Mouse (Mus musculus): Measurements from ENCODE around the gene Ints3.
A peak's percentile ranks its signal among the peaks of the same experiment; 100 is the strongest.

Ints3 gene

DNA sequence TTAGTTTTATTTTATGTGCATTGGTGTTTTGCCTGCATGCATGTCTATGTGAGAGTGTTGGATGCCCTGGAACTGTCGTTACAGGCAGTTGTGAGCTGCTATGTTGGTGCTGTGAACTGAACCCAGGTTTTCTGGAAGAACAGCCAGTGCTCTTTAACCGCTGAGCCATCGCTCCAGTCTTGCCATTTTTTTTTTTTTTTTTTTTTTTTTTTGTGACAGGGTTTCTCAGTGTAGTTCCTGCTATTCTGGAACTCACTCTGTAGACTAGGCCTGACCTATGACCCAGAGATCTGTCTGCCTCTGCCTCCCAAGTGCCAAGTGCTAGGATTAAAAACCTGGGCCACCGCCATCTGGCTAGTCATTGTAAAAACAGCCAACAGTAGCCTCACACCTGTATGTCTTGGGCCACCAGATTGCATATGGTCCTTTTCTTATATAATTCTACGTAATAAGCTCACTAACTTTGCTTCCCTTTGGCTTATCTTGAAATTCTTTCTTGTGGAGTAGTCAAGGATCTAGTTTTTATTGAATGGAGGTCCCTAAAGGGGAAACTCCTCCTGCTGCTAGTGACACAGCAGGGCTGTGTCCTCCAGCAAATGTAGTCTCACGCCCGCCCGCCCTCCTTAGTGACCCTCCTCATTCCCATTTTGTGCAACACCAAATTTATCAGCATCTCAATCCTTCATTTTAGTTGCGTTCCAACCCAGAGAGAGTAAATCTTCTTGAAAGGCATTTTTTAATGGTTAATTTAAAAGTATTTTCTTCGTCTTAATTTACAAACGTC, 12.2 kb upstream of the Ints3 start:
- DNase-seq (ENCODE audit: low spot score): no peak

DNA sequence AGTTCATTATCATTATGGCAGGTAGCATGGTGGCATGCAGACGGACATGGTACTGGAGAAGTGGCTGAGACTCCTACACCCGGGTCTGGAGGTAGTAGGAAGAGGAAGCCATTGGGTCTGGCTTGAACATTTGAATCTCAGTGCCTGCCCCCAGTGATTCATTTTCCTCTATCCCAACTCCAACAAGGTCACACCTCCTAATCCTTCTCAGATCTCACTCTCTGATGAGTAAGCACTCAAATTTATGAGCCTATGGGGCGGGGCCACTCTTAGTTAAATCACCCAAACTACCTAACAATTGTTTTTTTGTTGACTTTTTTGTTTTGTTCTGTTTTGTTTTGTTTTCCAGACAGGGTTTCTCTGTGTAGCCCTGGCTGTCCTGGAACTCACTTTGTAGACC, 10.6 kb upstream of the Ints3 start:
- no peak for DNase-seq (ENCODE audit: low spot score)

- no peak for DNase-seq (ENCODE audit: low spot score)
Observed at GRCm38 (mm10) chr3:90440756-90441155, 7.3 kb upstream of the Ints3 start.

- no peak for DNase-seq (ENCODE audit: low spot score)
Observed at GRCm38 (mm10) chr3:90437131-90437530, 3.7 kb upstream of the Ints3 start.

DNA sequence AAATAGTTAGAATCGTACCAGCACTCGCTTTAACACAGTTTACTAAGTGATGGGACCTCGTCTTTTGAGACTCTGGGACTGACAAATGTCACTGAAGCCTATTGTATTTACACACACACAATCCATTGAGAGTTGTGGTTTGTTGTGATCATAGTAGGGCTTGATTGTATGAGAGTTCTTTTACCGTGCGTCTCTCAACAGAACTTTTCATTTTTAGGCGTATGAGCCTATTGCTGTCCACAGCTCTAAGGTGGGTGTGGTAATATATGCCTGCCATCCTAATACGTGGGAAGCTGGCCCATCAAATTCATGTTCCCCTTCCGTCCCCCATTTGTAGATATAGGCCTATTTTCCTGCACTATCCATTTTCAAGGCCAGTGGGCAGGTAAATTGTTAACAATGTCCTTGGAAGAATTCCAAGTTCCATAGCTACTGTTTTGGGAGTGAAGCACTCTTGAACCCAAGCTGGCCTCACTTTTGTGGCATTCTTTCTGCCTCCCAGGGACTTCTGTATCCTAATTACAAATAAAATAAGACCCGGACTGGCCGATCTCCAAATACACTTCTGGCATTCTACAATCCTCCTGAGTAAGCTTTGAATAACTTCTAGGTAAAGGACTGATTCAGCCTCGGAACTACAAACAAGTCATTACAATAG, 780 bp upstream of the Ints3 start:
- DNase-seq (ENCODE audit: low spot score): no peak

DNA sequence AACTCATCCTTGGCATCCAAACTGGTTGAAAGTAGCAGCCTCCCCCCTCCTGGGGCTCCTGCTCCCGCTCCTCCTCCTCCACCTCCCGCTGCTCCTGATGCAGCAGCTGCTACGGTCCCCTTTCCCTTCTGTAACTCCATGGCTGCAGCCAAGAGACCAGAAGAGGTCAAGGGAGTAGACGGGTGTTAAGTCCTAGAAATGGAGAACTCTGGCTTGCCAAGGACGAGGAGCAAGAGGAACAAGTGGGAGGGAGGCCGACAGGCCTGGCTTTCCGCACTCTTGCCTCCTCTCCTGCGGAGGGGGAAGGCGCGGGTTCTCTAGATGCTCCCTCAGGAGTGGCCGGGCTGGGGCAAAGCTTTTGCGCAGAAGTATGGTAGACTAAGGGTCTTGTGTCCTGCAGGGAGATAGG, 607 bp downstream of the Ints3 start:
- peak; percentile 6 for DNase-seq (ENCODE audit: low spot score)

- DNase-seq (ENCODE audit: low spot score): no peak
Observed at GRCm38 (mm10) chr3:90432348-90432747, 1.1 kb downstream of the Ints3 start.

DNA sequence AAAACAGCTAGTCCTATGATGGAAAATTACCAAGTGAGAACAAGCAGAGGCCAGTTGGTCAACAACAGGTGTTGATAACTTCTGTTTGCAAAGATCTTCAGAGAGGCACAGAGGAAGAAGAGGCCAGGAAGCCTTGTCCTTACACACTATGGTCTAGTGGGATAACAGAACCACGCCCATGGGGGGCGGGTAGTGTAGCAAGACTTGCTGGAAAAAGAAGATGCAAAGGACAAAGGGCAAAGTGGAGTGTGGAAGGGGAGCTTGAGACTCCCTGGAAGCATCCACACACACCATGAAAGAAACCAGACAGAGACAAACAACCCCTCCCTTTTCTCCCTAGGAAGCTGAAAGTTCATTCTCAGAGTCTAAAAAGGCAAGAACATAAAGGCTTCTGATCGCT, 3.8 kb downstream of the Ints3 start:
- no peak for DNase-seq (ENCODE audit: low spot score)

DNA sequence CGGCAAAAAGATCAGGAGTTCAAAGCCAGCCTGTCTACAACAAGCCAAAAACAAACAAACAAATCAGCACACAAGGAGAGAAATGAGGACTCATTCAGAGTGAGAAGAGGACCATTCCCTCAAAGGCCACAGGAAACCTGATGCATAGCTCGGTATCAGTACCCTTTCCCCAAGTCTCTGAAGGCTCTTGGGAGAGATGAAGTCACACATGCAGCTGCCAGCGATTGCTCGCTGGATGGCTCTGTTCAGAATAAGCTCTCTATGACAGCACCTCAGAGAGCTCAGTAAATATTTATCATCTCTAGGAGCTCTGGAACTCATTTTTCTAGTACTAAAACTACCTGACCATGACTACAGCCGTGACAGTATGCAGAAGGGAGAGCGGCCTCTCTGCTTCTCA, 5.2 kb downstream of the Ints3 start:
- DNase-seq (ENCODE audit: low spot score): no peak

DNA sequence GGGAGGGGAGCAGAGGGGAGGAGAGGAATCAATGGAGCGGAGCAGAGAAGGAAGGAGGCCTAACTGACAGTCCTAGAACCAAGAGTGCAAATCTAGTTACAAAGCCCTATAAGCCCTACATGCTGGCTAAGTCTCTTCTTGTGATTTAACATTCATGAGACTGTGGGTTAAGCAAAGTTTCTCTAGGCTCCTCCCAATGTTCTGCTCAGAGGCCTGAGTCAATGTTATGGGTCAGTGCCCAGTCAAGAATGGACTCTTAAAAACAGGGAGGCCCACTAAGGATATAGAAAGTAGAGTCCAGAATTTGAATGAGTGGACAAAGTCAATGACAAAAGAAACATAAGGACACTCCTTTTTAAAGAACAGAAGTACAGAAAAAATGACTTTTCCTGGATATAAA, 5.8 kb downstream of the Ints3 start:
- DNase-seq (ENCODE audit: low spot score): no peak

DNA sequence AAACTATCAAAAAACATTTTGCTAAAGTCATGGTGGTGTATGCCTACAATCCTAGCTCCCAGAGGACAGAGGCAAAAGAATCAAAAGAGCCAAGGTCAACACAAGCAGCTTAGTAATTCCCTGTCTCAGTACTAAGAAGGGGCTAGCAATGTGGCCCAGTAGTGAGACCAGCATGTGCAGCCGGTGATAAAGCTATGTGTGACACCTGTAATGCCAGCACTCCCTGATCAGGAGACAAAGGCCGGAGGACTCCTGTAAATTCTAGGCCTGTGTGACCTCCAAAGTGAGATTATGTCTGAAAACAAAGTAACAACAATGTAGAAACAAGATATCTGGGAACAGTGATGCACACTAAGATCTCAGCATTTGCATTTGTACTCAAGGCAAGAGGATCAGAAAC, 7.9 kb downstream of the Ints3 start:
- no peak for DNase-seq (ENCODE audit: low spot score)

GRCm38 (mm10) chr3:90423549-90423948, 9.9 kb downstream of the Ints3 start:
- no peak for DNase-seq (ENCODE audit: low spot score)

DNA sequence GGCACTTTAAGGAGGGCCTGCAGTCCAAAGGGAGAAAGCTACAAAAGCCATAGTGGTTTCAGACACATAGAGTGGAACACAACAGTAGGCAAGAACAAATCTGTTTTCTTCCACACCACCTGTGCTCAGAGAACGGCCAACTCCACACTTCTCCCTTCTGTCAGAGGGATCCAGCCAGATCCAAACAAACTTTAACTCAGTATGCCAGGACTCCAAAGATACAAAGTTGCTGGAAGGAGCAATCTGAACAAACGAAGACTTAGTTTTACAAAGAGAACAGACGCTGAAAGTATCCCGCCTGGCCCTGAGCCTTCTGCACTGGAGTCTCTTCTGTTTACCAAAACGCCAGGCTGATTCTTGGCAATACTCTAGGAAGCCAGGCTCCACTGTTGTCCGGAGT, 12.7 kb downstream of the Ints3 start:
- no peak for DNase-seq (ENCODE audit: low spot score)

DNA sequence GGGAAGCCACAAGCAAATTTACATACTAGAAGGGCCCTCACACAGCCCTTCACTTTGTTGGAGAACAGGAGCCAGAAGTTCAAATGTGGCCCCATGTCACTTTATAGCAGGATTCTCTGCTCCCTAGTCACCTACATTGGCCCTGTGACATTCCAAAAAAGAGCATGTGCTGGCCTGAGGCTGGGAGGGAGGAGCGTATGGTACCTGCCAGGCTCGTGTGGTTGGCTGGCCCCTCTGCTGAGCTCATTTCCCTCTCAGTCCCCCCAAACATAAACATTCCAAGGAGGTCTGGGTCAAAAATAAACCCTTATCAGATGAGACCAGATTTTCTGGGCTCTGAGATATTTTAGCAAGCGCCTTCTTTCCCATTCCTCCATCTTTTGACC, 20.4 kb downstream of the Ints3 start:
- DNase-seq (ENCODE audit: low spot score): no peak

DNA sequence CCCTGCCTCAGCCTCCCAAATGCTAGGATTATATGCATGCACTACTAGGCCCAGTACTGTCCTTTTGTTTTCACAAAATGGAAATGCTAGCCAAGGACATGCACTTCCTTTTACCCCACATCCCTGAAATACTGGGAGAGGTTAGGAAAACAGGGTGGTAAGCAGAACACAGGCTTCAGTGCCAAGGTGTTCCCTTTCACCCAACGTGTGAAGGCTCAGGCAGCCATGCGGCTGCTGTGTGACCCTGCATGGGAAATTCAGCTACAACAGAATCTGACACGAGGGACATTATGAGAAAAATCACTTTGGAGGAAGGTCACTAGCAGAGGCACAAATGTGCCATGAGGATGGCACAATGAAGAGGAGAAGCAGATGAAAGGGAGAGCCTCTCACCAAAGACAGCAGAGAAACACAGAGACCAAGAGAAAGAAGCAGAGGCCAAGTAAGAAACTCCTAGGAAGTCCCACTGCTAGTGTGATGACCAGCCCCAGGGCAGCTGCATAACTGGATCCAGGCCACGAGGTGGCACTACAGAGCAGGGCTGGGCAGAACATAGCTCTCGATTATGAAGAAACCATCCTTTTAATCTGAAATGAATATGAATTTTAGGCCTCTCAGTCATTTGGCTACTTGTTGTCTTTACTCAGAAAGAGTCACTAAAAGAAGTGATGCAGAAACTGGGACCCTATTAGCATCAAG, 21.0 kb downstream of the Ints3 start:
- peak; percentile 50 for DNase-seq (ENCODE audit: low spot score)

DNA sequence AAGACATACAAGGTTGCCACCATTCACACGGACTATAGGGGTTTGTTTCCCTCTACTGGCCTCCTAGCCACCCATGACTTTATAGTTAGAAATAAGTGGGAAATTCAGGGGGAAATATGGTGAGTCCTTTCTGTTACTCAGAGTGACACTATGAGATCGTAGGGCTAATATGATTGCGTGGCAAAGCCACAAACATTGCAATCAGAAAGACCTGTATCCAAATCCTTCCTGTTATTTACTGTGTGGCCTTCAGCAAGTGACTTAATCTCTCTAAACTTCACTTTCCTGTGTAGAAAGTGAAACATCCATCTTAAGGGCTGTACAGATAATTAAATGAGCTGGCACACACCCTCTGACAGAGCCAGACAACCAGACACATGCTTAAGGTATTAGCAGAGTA, 24.7 kb downstream of the Ints3 start:
- no peak for DNase-seq (ENCODE audit: low spot score)

DNA sequence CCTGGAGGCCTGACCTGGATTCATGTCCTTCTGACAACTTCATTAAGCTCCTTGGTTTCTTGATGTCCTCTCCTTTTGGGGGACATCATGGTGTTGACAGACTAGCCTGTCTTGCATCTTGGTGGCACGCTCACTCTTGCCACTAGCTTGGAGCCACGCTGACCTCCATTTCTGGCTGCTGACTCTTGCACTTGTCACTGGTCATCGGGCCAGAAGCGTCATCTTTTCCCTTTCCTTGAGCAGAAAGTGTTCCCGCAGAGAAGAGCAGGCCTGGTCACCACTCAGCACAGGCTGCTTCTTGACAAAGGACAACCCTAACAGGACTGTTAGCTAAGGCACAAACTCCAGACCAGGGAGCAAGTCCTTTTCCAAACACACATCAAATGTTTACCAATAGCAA, 27.0 kb downstream of the Ints3 start:
- no peak for DNase-seq (ENCODE audit: low spot score)

- no peak for DNase-seq (ENCODE audit: low spot score)
Observed at GRCm38 (mm10) chr3:90404609-90405008, 28.8 kb downstream of the Ints3 start.

DNA sequence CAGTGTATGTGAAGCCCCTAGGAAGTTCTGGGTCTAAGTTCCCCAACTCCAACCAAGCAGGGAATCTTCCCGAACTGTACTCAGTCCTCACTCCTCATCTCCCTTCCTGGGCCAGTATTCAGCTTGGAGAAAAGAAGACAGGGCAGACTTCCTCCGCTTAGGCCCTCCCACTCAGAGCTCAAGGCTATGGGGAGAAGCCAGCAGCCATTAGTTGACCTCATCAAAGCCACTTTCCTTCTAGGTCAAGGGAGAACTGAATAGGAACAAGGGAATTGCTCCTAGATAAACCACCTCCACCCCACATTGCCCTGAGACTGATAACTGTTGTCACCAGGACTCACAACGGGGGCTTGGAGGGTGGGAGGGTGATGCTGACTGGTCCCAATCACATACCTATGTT, 29.3 kb downstream of the Ints3 start:
- no peak for DNase-seq (ENCODE audit: low spot score)

- no peak for DNase-seq (ENCODE audit: low spot score)
Observed at GRCm38 (mm10) chr3:90400993-90401392, 32.4 kb downstream of the Ints3 start.

- no peak for DNase-seq (ENCODE audit: low spot score)
Observed at GRCm38 (mm10) chr3:90395629-90396028, 37.8 kb downstream of the Ints3 start.

DNA sequence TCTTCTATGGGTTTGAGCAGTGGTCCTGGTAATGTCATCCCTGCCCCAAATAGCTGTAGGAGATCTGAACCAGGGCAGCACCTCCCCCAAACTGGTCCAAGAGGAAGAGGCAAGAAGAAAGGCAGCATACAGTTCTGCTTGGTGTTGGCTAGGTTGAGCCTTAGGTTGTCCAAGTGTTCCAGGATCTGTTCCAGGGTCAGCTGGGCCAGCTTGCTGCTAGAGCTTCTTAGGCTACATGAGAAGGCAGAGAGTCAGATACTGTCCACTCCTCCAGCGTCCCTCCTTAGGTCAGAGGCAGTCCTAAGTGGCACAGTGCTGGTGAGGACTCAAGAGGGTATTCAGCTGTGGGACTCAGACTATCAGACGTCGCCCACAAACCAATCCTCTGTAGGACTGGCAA, 40.8 kb downstream of the Ints3 start:
- DNase-seq (ENCODE audit: low spot score): no peak

DNA sequence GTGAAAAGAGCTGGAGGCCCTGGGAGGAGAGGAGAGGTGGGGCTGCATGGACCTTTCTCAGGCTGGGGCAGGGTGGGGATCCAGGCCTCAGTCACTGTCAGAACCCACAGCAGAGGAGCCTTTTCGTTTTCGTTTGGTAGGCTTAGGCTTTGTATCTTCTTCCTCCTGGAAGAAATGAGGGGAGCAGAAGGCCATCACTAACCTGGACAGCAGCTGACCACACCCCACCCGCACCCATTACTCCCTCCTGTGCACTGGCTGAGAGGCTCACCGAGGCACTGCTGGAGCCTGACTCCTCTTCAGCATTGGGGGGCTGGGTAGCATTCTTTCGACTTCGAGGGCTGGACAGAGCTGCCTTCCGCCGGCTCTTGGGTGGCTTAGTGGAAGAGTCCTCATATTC, 41.5 kb downstream of the Ints3 start:
- DNase-seq (ENCODE audit: low spot score): no peak

All from T-cell, adult 2 months (primary cell).